Mouse (Mus musculus): Measurements from ENCODE around the gene Nup133.
A peak's percentile ranks its signal among the peaks of the same experiment; 100 is the strongest.

Gene Nup133

DNA sequence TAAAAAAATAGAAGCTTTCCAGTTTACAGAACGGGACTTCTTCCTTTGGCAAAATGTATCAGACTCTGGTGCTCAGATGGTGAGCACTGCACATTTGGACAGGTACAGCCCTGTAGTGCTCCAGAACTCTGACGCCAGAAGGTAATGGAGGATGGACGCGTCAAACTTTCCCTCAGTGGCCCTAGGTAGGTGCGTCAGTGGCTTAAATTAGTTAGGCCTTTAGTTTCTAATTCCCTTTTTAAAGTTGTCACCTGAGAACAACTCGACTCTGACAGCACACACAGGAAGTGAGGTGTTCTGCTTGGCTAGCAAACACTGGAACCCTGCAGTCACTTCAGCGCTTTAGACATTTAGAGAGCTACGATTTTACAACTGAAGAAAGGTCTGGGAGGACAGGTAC lies 4.6 kb upstream of the Nup133 start:
- no peak for DNase-seq (ENCODE audit: low spot score)

GRCm38 (mm10) chr8:123950077-123950802 lies 1.2 kb upstream of the Nup133 start:
- peak; percentile 72 for DNase-seq (ENCODE audit: low spot score)

DNA sequence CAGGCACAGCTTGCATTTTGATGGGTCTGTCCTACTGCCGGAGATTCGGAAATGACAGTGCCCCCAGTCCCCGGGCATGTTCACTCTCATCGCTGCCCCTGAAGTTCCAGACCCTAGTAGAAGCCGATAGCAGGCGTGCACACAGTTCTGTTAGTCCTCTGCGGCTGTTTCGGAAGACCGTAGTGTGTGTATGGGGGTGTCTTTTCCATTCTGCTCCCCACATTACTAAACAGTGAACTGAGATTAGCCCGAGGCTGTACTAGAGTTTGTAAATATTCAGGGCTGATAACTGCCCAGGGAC lies 571 bp upstream of the Nup133 start:
- DNase-seq (ENCODE audit: low spot score) = no peak

- peak; percentile 63 for DNase-seq (ENCODE audit: low spot score)
These were observed 20.0 kb downstream of the Nup133 start for GRCm38 (mm10) chr8:123929026-123929425.

DNA sequence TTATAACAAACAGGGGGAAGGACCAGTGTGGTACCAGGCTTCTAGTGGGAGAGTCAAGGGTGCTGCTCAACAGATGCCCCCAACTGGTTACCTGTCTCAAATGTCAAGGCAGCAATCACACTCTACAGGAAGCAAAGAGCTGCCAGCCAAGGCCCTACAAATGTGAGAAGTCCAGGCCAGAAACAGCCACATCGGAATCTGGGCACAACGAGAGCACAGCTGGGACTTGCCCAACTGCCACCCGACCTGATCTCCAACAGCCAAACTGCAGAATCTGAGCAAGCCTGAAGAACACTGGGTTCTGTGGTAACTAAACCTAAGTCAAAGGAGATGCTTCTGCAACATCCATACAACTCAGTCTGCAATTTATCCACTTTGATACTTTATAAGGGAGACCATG lies 23.4 kb downstream of the Nup133 start:
- DNase-seq (ENCODE audit: low spot score) = no peak

DNA sequence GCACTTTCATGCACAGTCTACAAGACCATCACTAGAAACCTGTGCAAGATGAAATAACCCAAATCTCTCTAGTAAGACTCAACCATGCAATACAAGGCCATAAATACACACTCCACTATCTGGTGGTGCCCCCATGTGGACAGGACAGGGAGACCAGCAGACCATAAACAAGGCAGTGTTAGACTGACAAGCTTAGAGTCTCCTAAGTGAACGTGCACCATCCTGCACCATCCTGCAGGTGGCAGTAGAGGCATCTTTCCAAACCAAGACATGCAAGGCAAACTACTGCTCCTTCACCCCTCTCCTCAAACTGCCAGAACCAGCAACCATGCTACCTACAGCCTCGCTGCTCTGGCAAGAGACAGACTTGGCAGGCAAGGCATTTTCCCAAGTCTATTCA lies 24.3 kb downstream of the Nup133 start:
- peak; percentile 75 for DNase-seq (ENCODE audit: low spot score)

GRCm38 (mm10) chr8:123914635-123915034 lies 34.4 kb downstream of the Nup133 start:
- no peak for DNase-seq (ENCODE audit: low spot score)

GRCm38 (mm10) chr8:123912265-123912664 lies 36.8 kb downstream of the Nup133 start:
- DNase-seq (ENCODE audit: low spot score) = no peak

- DNase-seq (ENCODE audit: low spot score) = no peak
These were observed 41.5 kb downstream of the Nup133 start for GRCm38 (mm10) chr8:123907604-123908003.

- DNase-seq (ENCODE audit: low spot score) = no peak
These were observed 46.4 kb downstream of the Nup133 start for GRCm38 (mm10) chr8:123902653-123903052.

DNA sequence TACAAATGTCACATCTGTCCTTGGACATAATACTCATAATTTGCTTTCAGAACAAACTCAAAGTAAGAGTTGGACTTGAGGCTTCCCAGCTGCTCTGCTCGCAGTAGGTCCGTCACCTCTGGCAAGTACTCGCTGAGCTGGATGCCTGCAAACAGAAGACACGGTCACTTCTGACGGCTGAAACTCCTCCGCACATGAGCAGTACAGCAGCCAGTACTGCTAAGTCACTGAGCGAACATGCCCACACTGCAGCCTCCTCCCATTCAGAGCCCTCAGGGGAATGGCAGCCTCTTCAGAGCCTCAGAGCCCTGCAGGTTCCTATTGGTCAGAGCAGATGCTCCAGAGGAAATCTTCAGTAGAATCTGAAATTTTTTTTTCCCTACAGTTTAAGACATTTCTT lies 49.7 kb downstream of the Nup133 start:
- no peak for DNase-seq (ENCODE audit: low spot score)

- no peak for DNase-seq (ENCODE audit: low spot score)
These were observed 50.5 kb downstream of the Nup133 start for GRCm38 (mm10) chr8:123898576-123898975.

DNA sequence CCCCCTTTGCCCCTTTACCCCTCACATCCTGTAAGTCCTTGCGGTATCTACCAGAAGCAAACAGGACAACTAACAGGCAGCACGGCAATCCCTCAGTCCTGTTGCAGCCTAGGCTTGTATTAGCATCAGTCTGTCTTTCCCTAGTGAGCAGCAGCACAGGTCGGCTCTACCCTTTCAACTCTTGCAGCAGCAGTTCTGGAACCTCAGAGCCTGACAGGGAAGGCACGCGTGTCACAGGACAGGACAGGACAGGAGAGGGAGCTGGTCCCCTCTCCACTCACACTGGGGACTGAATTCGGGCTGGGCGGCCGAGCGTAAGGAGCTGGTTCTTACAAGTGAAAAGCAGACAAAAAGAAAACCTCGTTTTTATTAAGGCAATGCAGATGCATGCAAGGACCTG lies 52.3 kb downstream of the Nup133 start:
- DNase-seq (ENCODE audit: low spot score) = no peak

DNA sequence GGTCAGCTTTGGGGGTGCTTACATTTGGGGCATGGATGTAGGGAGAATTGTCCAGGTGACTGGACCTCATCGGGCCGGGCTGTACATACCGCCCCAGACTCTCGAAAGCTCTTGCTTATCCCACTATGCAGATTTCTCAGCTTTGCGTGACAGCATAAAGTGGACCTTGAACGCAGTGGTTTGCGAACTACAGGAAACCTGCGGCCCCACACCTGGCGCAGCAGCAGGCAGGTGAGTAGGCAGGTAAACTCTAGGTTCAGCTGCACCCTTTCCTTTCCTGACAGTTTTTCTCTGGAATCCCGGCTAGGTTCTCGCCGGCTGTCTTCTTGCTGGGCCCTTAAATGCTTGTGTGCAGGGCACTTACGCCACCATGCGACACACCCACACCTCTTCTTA lies 52.7 kb downstream of the Nup133 start:
- DNase-seq (ENCODE audit: low spot score) = no peak

DNA sequence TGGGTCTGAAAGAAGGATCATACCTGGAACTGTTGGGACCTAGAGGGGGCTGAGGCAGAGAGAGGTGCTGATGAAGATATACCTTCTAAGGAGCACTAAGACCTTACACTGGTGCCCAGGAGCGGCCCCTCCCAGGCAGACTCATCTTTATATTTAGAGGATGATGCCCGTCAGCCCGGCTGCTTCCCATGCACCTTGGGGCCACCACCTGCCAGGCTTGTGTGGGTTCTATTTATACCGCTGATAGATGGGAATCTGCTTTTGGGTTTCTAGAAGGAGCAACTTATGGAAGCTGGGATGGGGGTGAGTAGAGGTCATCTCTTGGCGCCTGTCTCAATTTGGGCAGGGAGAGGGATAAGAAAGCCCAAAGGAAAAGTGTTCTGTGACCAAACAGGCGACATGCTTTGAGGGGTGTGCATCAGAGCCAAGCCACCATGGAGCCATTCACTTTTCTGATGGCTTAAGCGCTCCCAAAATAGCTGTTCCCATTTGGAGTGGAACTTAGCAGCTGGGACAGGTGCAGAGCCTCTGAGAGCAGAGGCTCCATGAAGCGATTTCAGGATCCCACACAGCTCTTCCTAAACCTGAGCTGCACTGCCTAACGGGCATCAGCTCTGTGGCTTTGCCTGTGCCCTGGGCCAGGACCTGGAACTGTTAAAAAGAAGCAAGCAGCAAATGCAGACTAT lies 53.2 kb downstream of the Nup133 start:
- no peak for DNase-seq (ENCODE audit: low spot score)

GRCm38 (mm10) chr8:123895230-123895629 lies 53.8 kb downstream of the Nup133 start:
- DNase-seq (ENCODE audit: low spot score) = no peak

DNA sequence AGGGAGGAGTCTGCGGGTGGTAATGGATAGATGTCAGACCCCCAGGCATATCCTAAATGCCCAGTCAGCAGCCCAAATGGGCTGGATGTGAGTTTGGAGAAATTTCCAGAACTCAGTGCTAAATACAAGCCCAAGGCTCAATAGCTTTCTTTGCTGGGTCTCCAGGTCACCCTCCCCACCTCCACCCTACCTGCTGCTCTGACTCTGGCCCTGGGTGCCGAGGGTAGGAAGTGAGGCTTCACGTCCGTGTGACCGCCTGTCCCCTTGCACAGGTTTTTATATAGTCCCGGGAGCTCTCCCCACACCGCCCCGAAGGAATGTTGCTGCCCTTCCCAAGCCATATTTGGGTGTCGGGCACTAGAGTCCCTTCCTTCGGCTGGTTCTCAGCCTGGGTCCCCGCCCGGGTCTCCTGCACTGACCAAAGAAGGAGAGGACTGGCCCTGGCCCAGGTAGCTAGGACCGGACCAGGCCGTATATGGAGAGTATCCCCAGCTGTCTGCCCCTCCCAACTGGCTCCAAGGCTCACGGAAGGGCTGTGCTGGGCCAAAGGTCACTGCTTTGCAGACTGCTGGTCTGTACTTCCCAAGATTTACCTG lies 54.5 kb downstream of the Nup133 start, which contains the start of gene Acta1:
Gene Acta1 (minus strand): TSS at position 250 of the 596 bp plus-strand sequence.
- DNase-seq (ENCODE audit: low spot score) = peak; percentile 42

DNA sequence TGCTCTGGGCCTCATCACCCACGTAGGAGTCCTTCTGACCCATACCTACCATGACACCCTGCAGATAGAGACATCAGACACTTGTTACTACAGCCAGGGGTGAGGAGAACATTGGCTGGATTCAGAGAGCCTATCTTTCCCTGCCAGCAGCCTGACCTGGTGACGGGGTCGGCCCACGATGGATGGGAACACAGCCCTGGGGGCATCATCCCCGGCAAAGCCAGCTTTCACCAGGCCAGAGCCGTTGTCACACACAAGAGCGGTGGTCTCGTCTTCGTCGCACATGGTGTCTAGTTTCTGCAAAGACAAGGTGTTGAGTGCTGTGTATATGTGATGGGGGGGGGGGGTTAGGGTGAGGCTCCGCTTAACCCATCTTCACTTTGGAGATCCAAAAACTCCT lies 55.7 kb downstream of the Nup133 start:
- no peak for DNase-seq (ENCODE audit: low spot score)

GRCm38 (mm10) chr8:123892586-123893155 lies 56.4 kb downstream of the Nup133 start:
- no peak for DNase-seq (ENCODE audit: low spot score)

GRCm38 (mm10) chr8:123891883-123892585 lies 57.0 kb downstream of the Nup133 start:
- DNase-seq (ENCODE audit: low spot score) = no peak

- DNase-seq (ENCODE audit: low spot score) = peak; percentile 36
These were observed 57.8 kb downstream of the Nup133 start for GRCm38 (mm10) chr8:123891271-123891670.

DNA sequence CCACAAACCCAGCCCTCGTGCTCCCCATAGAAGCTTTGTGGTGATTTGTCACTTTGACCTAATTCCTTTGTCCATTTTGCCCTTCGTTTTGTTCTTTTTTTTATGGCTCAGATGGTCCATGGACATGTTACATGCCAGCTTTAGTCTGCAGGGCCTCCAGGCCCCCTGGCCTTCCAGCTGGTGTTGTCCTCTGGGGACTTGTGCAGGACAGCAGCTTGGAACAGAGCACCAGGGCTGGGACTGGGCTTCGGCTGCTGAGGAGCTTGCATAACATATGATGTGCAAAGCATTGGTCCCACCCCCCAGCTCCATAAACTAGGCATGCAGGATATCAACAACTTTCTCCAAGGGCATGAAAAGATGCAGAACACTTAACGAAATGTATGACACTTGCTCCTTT lies 59.3 kb downstream of the Nup133 start:
- DNase-seq (ENCODE audit: low spot score) = no peak
